Mouse (Mus musculus) spleen, postnatal 36 days (tissue): ENCODE results near the gene Flrt1.
"Not testable (repeated sequence)": the region's sequence is repeated elsewhere in the genome, so short reads cannot be mapped to it uniquely, and the experiment has no call there.

Experiments used
- DNase-seq, 2 experiments: peaks; one replicate each; pipeline ENCODE4 v3.0.0; 2022; ENCODE audit warnings: low spot score in 2 of 2, mixed read lengths in 1 of 2

Flrt1 gene

GRCm38 (mm10) chr19:7103349-7103992, 2.1 kb downstream of the Flrt1 start:
- no peak for DNase-seq

GRCm38 (mm10) chr19:7102039-7102438, 3.5 kb downstream of the Flrt1 start:
- DNase-seq: no peak

- no peak for DNase-seq
These were observed 5.8 kb downstream of the Flrt1 start for GRCm38 (mm10) chr19:7099620-7100155.

- DNase-seq: no peak
These were observed 12.8 kb downstream of the Flrt1 start for GRCm38 (mm10) chr19:7092756-7093155.

- DNase-seq: no peak
These were observed 14.0 kb downstream of the Flrt1 start for GRCm38 (mm10) chr19:7091448-7092050.

GRCm38 (mm10) chr19:7090369-7091064, 15.0 kb downstream of the Flrt1 start:
- no peak for DNase-seq

GRCm38 (mm10) chr19:7089842-7090251, 15.7 kb downstream of the Flrt1 start:
- no peak for DNase-seq

- no peak for DNase-seq
These were observed 16.5 kb downstream of the Flrt1 start for GRCm38 (mm10) chr19:7089050-7089449.

GRCm38 (mm10) chr19:7088558-7088957, 17.0 kb downstream of the Flrt1 start:
- DNase-seq: no peak

- no peak for DNase-seq
These were observed 20.8 kb downstream of the Flrt1 start for GRCm38 (mm10) chr19:7084734-7085133.

GRCm38 (mm10) chr19:7083035-7083794, 22.3 kb downstream of the Flrt1 start:
- no peak for DNase-seq

GRCm38 (mm10) chr19:7081516-7082266, 23.8 kb downstream of the Flrt1 start:
- DNase-seq: no peak

GRCm38 (mm10) chr19:7078271-7078670, 27.3 kb downstream of the Flrt1 start:
- no peak for DNase-seq

- no peak for DNase-seq
These were observed 27.9 kb downstream of the Flrt1 start for GRCm38 (mm10) chr19:7077666-7078065.

- DNase-seq: not testable (repeated sequence)
These were observed 30.2 kb downstream of the Flrt1 start for GRCm38 (mm10) chr19:7075336-7075735.

GRCm38 (mm10) chr19:7073997-7074781, 31.3 kb downstream of the Flrt1 start:
- no peak for DNase-seq

GRCm38 (mm10) chr19:7072221-7072620, 33.3 kb downstream of the Flrt1 start:
- DNase-seq: no peak

GRCm38 (mm10) chr19:7070775-7071174, 34.8 kb downstream of the Flrt1 start:
- no peak for DNase-seq

- DNase-seq: no peak
These were observed 35.5 kb downstream of the Flrt1 start for GRCm38 (mm10) chr19:7069781-7070763.
